Mouse (Mus musculus) intestine, postnatal 0 days (tissue): ENCODE measurements around the gene Gm10382. TPM values are rescaled to one million over a fixed set of nuclear protein-coding genes. Genes with fewer than 3 reads are reported as not detected.
A peak's percentile ranks its signal among the peaks of the same experiment; 100 is the strongest.

ENCODE experiments used
- ATAC-seq: fragments of 200-750 bp; cut with Nextera tagmentation; 2 replicates; pipeline ENCODE4 v1.8.0; 2017; ENCODE audit warnings: mild to moderate bottlenecking, moderate TSS enrichment, moderate library complexity
- H3K27ac ChIP-seq: fragments of 300-500 bp; sonication (generic); 2 replicates; pipeline ENCODE4 v1.5.1; 2014; ENCODE audit warnings: mild to moderate bottlenecking, low read depth, low read length, moderate library complexity
- H3K27me3 ChIP-seq: fragments of 300-500 bp; sonication (generic); replicated peaks from 2 replicates; pipeline ENCODE4 v1.6.1; 2014; ENCODE audit warnings: low read length, mixed read lengths; ENCODE audit not compliant: control insufficient read depth, insufficient read depth
- H3K36me3 ChIP-seq: fragments of 300-500 bp; sonication (generic); 2 replicates; pipeline ENCODE4 v1.6.1; 2014; ENCODE audit warnings: mild to moderate bottlenecking, moderate library complexity; ENCODE audit not compliant: control insufficient read depth, insufficient read depth
- H3K4me1 ChIP-seq: fragments of 300-500 bp; sonication (generic); replicated peaks from 2 replicates; pipeline ENCODE4 v1.6.1; 2014; ENCODE audit warnings: antibody characterized with exemption, low read length, mixed read lengths; ENCODE audit not compliant: control insufficient read depth, insufficient read depth
- H3K4me2 ChIP-seq: fragments of 300-500 bp; sonication (generic); replicated peaks from 2 replicates; pipeline ENCODE4 v1.6.1; 2014; ENCODE audit warnings: low read depth, mild to moderate bottlenecking, moderate library complexity
- H3K4me3 ChIP-seq: fragments of 300-500 bp; sonication (generic); 2 replicates; pipeline ENCODE4 v1.5.1; 2014; ENCODE audit warnings: low read depth, low read length
- H3K9ac ChIP-seq: fragments of 300-500 bp; sonication (generic); 2 replicates; pipeline ENCODE4 v1.6.1; 2014; ENCODE audit warnings: mild to moderate bottlenecking, low read depth, low read length
- H3K9me3 ChIP-seq: fragments of 300-500 bp; sonication (generic); 2 replicates; pipeline ENCODE4 v1.6.1; 2016; ENCODE audit warnings: mixed run types; ENCODE audit not compliant: control insufficient read depth
- CTCF ChIP-seq: sonication (generic); IDR thresholded peaks from 2 replicates; pipeline ENCODE4 v1.5.1; 2016; ENCODE audit warnings: low read depth, mild to moderate bottlenecking, control low read depth, antibody characterized with exemption, moderate library complexity
- WGBS: fragments of 180-500 bp; shearing (Covaris S2); extraction: QIAGEN DNeasy Blood & Tissue Kit; methylation state at CpG from one replicate; pipeline ENCODE4 v1.1.7; 2014; 5-methylcytosine and 5-hydroxymethylcytosine counted together
- polyA plus RNA-seq: library from polyadenylated mRNA; unstranded; fragments of >200 nt; fragmentation: Nextera tagmentation; extraction: Ambion mirVana; gene quantifications from 2 replicates; pipeline ENCODE4 v1.2.1, GENCODE M21; 2015

The Gm10382 gene
- polyA plus RNA-seq = 0.16 and 0.24 TPM in 2 replicates

- peak; percentile 10 for ATAC-seq
- Histone ChIP-seq H3K4me1 (0 out of 2 replicates have a peak, but pooled peaks cover 9% of the 10 kb centered on the region), H3K27me3 (no peaks in the 10 kb centered on the region), H3K9me3 (no peaks in the 10 kb centered on the region), H3K27ac (peak within 1 kb of the TSS; percentile 99), H3K4me3 (peak within 1 kb of the TSS; percentile 100), H3K4me2 (peak within 1 kb of the TSS; percentile 90), H3K36me3 (peaks cover 25% of the 10 kb centered on the region), H3K9ac (peak within 1 kb of the TSS; percentile 100)
- TF ChIP-seq CTCF = no peak
- under 1% methylated on average over 41 of the region's 41 CpGs for WGBS
These were observed at the start of gene Gm10382 for GRCm38 (mm10) chr5:125389131-125389578. Gene Gm10382, plus strand, starts transcription at chr5:125389322.

GRCm38 (mm10) chr5:125339851-125340531 is 49.1 kb upstream of the Gm10382 start:
- Histone ChIP-seq H3K4me3 (peak overlapping the region; percentile 74), H3K9me3 (no peaks in the 10 kb centered on the region), H3K4me1 (0 out of 2 replicates have a peak, but pooled peaks cover 3% of the 10 kb centered on the region), H3K27ac (no peak overlapping the region; the same call in 1 of the 2 replicates), H3K9ac (peak overlapping the region; percentile 71), H3K36me3 (no peaks in the 10 kb centered on the region), H3K27me3 (no peaks in the 10 kb centered on the region), H3K4me2 (peak overlapping the region; percentile 99)
- 10% methylated on average over 25 of the region's 25 CpGs for WGBS
- TF ChIP-seq CTCF = no peak
- no peak for ATAC-seq

- peak; percentile 62 for ATAC-seq
- 0 out of 2 replicates have a peak, but pooled peaks cover 3% of the 10 kb centered on the region for H3K4me1 ChIP-seq
- H3K27ac ChIP-seq = peak within 1 kb of the TSS; percentile 60; the same call in 1 of the 2 replicates
- no peaks in the 10 kb centered on the region for H3K36me3 ChIP-seq
- WGBS = 0% methylated on average over 41 of the region's 42 CpGs
- H3K4me2 ChIP-seq = peak within 1 kb of the TSS; percentile 99
- H3K9me3 ChIP-seq = no peaks in the 10 kb centered on the region
- no peaks in the 10 kb centered on the region for H3K27me3 ChIP-seq
- peak within 1 kb of the TSS; percentile 71 for H3K9ac ChIP-seq
- H3K4me3 ChIP-seq = peak within 1 kb of the TSS; percentile 74
- 0 out of 2 replicates have a peak, but pooled peaks have one; percentile 1 for TF ChIP-seq CTCF
These were observed 48.4 kb upstream of the Gm10382 start, which contains the start of gene Scarb1 for GRCm38 (mm10) chr5:125340547-125341262. Gene Scarb1, minus strand, starts transcription at chr5:125341094.

- Histone ChIP-seq H3K9me3 (no peaks in the 10 kb centered on the region), H3K27ac (no peak overlapping the region), H3K36me3 (no peaks in the 10 kb centered on the region), H3K9ac (peak overlapping the region; percentile 42; the same call in 1 of the 2 replicates), H3K27me3 (no peaks in the 10 kb centered on the region), H3K4me2 (peak overlapping the region; percentile 99), H3K4me3 (peak overlapping the region; percentile 74), H3K4me1 (0 out of 2 replicates have a peak, but pooled peaks cover 3% of the 10 kb centered on the region)
- 50% methylated on average over 14 of the region's 14 CpGs for WGBS
- ATAC-seq = no peak
- no peak for TF ChIP-seq CTCF
These were observed 47.5 kb upstream of the Gm10382 start for GRCm38 (mm10) chr5:125341459-125342090.

GRCm38 (mm10) chr5:125344296-125344695 is 44.8 kb upstream of the Gm10382 start:
- H3K9ac ChIP-seq = no peak overlapping the region
- 0 out of 2 replicates have a peak, but pooled peaks cover 4% of the 10 kb centered on the region for H3K27me3 ChIP-seq
- H3K27ac ChIP-seq = no peak overlapping the region
- ATAC-seq = no peak
- TF ChIP-seq CTCF = no peak
- WGBS = 91% methylated on average over 6 of the region's 6 CpGs
- H3K36me3 ChIP-seq = no peaks in the 10 kb centered on the region
- 0 out of 2 replicates have a peak, but pooled peaks cover 3% of the 10 kb centered on the region for H3K4me1 ChIP-seq
- no peak overlapping the region for H3K4me2 ChIP-seq
- H3K9me3 ChIP-seq = no peaks in the 10 kb centered on the region
- H3K4me3 ChIP-seq = no peak overlapping the region
